Mouse (Mus musculus) limb, embryonic 15.5 days (tissue): Measurements from ENCODE around the gene Nfic. TPM values are rescaled to one million over a fixed set of nuclear protein-coding genes. Genes with fewer than 3 reads are reported as not detected.

Experiments used
- ATAC-seq: fragments of 200-750 bp; cut with Nextera tagmentation; 2 replicates; pipeline ENCODE4 v1.8.0; 2017; ENCODE audit warnings: low read depth, moderate TSS enrichment; ENCODE audit not compliant: insufficient number of reproducible peaks, low FRiP score, low TSS enrichment
- H3K27ac ChIP-seq: fragments of 300-500 bp; sonication (generic); 2 replicates; pipeline ENCODE4 v1.5.1; 2015; ENCODE audit warnings: moderate library complexity, mild to moderate bottlenecking, inconsistent platforms
- H3K27me3 ChIP-seq: fragments of 300-500 bp; sonication (generic); 2 replicates; pipeline ENCODE4 v1.6.1; 2015; ENCODE audit warnings: inconsistent platforms
- H3K36me3 ChIP-seq: fragments of 300-500 bp; sonication (generic); 2 replicates; pipeline ENCODE4 v1.6.1; 2015; ENCODE audit warnings: inconsistent platforms
- H3K4me1 ChIP-seq: fragments of 300-500 bp; sonication (generic); 2 replicates; pipeline ENCODE4 v1.6.1; 2015; ENCODE audit warnings: inconsistent platforms
- H3K4me2 ChIP-seq: fragments of 300-500 bp; sonication (generic); 2 replicates; pipeline ENCODE4 v1.6.1; 2015; ENCODE audit warnings: mild to moderate bottlenecking, inconsistent platforms
- H3K4me3 ChIP-seq: fragments of 300-500 bp; sonication (generic); 2 replicates; pipeline ENCODE4 v1.5.1; 2015; ENCODE audit warnings: mild to moderate bottlenecking, inconsistent platforms
- H3K9ac ChIP-seq: fragments of 300-500 bp; sonication (generic); 2 replicates; pipeline ENCODE4 v1.6.1; 2015; ENCODE audit warnings: inconsistent platforms
- H3K9me3 ChIP-seq: fragments of 300-500 bp; sonication (generic); 2 replicates; pipeline ENCODE4 v1.6.1; 2016; ENCODE audit warnings: inconsistent platforms
- WGBS: fragments of 180-500 bp; shearing (Covaris S2); methylation state at CpG from one replicate; pipeline ENCODE4 v1.1.7; 2015; 5-methylcytosine and 5-hydroxymethylcytosine counted together
- polyA plus RNA-seq: library from polyadenylated mRNA; unstranded; fragments of >200 nt; fragmentation: Nextera tagmentation; extraction: Ambion mirVana; gene quantifications from 2 replicates; pipeline ENCODE4 v1.2.1, GENCODE M21; 2015

Gene Nfic
- polyA plus RNA-seq, 1 experiment from 2014 or later, result 138 TPM

DNA sequence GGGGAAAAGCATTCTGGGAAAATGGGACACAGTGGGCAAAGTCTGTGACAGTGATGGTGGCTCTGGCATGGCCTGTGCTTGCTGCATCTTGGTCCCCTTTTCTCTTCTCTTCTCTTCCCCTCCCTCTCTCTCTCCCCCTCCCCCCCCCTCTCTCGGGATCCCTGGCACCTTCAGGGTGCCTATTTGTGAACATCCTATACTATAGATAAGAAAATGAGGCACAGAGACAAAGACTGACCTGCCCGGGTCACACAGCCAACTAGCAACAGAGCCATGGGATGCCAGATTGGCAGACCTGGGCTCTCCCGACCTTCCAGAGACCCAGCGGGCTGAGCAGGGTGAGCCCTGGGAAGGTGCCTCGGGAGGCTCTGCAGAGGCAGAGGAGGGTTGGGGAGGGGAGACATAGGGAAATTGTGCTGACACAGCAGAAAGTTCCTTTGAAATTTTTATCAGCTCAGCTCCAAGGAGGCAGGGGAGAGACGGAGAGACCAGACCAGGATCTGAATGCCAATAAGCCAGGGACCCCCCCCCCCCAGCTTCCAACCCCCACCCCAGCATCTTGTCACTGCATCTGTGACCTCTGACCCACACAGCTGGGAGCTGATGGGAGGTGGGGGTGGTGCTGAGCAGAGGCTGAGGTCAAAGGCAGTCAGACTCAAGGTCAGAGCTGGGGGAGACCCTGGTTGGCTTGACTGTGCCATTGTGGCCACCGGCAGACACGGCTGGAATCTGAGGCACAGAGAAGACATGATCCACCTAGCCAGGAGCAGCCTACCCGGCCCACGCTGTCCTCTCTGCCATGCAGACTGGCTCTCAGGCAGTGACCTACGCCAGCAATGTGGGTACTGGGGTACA, 37.0 kb downstream of the Nfic start:
- H3K36me3 ChIP-seq, result peaks cover 33% of the 10 kb centered on the region
- WGBS, result 57% methylated on average over 11 of the region's 11 CpGs
- no peak overlapping the region for H3K9ac ChIP-seq
- no peak overlapping the region for H3K4me3 ChIP-seq
- no peaks in the 10 kb centered on the region for H3K9me3 ChIP-seq
- no peaks in the 10 kb centered on the region for H3K27me3 ChIP-seq
- H3K4me2 ChIP-seq, result no peak overlapping the region
- H3K4me1 ChIP-seq, result peaks cover 94% of the 10 kb centered on the region
- H3K27ac ChIP-seq, result peak overlapping the region; percentile 93
- ATAC-seq, result no peak

GRCm38 (mm10) chr10:81417227-81418215, 37.9 kb downstream of the Nfic start:
- Histone ChIP-seq H3K9me3 (no peaks in the 10 kb centered on the region), H3K27me3 (no peaks in the 10 kb centered on the region), H3K4me3 (peak overlapping the region; percentile 26), H3K27ac (peak overlapping the region; percentile 93), H3K9ac (no peak overlapping the region), H3K36me3 (peaks cover 42% of the 10 kb centered on the region), H3K4me1 (peaks cover 99% of the 10 kb centered on the region), H3K4me2 (peak overlapping the region; percentile 44)
- 42% methylated on average over 12 of the region's 12 CpGs for WGBS
- ATAC-seq, result no peak; the same call in 1 of the 2 replicates

GRCm38 (mm10) chr10:81416581-81417226, 38.7 kb downstream of the Nfic start:
- Histone ChIP-seq H3K4me3 (peak overlapping the region; percentile 26), H3K36me3 (peaks cover 46% of the 10 kb centered on the region), H3K9ac (no peak overlapping the region), H3K4me1 (peaks cover 100% of the 10 kb centered on the region), H3K4me2 (peak overlapping the region; percentile 44), H3K27me3 (no peaks in the 10 kb centered on the region), H3K27ac (peak overlapping the region; percentile 93), H3K9me3 (no peaks in the 10 kb centered on the region)
- peak; percentile 79 for ATAC-seq
- WGBS, result 3% methylated on average over 26 of the region's 26 CpGs

DNA sequence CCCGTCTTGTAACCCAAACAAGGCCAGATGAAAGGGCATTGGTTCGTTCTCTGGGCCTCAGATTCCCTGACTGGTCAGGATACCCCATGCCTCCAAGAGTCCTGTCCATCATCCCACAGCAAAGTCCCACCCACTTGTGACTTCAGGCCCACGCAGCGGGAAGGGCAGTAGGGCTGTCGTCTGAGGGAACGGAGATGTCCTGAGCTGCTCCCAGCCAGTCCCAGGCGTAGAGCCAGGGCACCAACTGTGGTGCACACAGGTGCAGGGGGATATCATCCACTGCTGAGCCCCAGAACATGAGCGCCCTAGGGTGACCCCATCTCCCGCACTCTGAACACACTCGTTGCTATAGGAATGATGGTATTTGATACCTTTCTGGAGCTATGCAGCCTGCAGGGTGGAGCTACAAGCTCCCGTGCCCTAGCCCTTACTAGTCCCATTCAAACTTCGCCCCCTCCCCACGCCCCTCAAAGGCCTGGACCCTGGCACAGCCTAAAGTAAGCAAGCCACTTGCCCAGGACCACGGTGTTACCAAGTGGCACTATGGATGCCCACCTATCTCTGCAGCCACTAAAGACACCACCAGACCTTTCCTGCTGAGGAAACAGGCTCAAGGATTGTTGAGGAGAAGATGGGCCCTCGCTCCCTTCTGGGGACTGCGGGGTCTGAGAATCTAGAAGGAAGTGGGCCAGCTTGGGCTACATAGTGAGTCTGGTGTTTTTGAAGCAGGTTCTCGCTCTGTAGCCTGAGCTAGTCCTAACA, 39.7 kb downstream of the Nfic start:
- H3K4me2 ChIP-seq, result no peak overlapping the region
- no peak overlapping the region for H3K9ac ChIP-seq

GRCm38 (mm10) chr10:81415146-81415545, 40.3 kb downstream of the Nfic start:
- Histone ChIP-seq H3K27ac (peak overlapping the region; percentile 93), H3K4me2 (no peak overlapping the region), H3K9me3 (no peaks in the 10 kb centered on the region), H3K36me3 (peaks cover 43% of the 10 kb centered on the region), H3K27me3 (no peaks in the 10 kb centered on the region), H3K4me1 (peaks cover 100% of the 10 kb centered on the region), H3K4me3 (no peak overlapping the region), H3K9ac (no peak overlapping the region)
- 78% methylated on average over 5 of the region's 5 CpGs for WGBS
- ATAC-seq, result no peak

More for the DNA sequence above, 39.7 kb downstream of the Nfic start:
- WGBS, result 62% methylated on average over 17 of the region's 17 CpGs
- Histone ChIP-seq H3K36me3 (peaks cover 43% of the 10 kb centered on the region), H3K9me3 (no peaks in the 10 kb centered on the region), H3K4me1 (peaks cover 100% of the 10 kb centered on the region), H3K27ac (peak overlapping the region; percentile 93), H3K4me3 (no peak overlapping the region), H3K27me3 (no peaks in the 10 kb centered on the region)
- ATAC-seq, result no peak

DNA sequence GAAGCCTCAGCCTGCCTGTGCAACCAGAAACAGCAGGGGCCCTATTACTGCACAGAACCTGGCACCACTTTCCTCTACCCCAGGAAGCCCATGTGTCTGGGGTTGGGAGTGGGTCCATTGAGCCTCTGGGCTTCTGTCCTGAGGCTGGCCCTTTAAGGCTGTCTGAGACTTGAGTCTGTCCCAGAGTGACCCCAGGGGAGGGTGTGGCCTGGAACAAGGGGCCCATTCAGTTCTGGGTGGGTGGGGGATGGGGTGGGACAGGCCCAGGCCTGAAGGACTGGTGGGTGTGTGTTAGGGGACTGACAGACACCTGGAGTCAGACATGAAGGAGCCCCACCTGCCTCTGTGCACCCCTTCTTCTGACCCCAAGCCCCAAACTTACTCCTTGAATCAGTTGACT, 40.8 kb downstream of the Nfic start:
- Histone ChIP-seq H3K4me1 (peaks cover 100% of the 10 kb centered on the region), H3K27ac (peak overlapping the region; percentile 93), H3K27me3 (no peaks in the 10 kb centered on the region), H3K9me3 (no peaks in the 10 kb centered on the region), H3K4me2 (no peak overlapping the region), H3K9ac (no peak overlapping the region), H3K36me3 (peaks cover 38% of the 10 kb centered on the region), H3K4me3 (no peak overlapping the region)
- ATAC-seq, result no peak

DNA sequence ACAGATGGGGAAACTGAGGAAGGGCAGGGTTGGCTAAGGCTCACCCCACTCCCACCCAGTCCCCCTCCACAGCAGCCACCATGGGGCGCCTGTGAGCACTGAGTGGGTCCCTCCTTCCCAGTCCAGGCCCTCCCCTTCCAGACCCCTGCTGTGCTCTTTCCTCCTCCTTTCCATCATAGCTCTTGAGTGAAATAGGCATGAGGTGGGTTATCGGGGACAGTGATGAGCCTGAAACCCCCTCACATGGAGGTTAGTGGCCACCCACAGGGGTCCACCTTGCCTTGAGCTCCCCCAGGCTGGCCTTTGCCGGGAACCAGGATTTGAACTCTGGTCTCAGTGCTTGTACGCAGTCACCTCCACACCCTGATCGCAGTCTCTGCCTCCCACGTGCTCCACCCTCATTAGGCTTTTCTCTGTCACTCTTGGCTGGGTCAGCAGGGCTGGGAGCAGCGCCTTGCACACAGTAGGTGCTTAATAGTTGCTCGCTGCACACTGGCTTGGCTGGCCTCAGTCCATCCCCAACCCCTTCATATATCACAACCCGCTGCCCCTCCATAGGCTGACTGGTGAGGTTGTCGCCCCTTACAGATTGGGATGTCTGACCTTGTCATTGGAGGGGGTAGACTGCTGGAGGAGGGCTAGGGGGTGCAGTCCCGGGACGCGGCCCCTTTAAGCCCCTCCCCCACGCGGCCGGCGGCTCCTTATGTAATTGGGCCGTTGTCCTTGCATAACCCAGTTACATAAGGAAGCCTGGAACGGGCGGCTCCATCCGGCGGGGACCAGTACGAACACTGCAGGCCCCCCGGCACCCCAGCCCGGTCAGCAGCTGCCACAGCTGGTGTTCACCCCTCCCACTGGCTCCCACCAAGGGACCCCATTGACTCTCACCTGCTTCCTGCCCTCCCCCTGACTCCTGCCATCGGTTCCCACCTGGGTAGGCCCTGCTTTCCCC, 41.8 kb downstream of the Nfic start:
- no peak for ATAC-seq
- Histone ChIP-seq H3K36me3 (peaks cover 32% of the 10 kb centered on the region; the same call in 1 of the 2 replicates), H3K27me3 (no peaks in the 10 kb centered on the region), H3K27ac (peak overlapping the region; percentile 93), H3K4me2 (peak overlapping the region; percentile 32), H3K4me1 (peaks cover 100% of the 10 kb centered on the region), H3K4me3 (peak overlapping the region; percentile 9; the same call in 1 of the 2 replicates), H3K9me3 (no peaks in the 10 kb centered on the region), H3K9ac (no peak overlapping the region)
- 26% methylated on average over 26 of the region's 26 CpGs for WGBS

GRCm38 (mm10) chr10:81412586-81413309, 42.7 kb downstream of the Nfic start:
- Histone ChIP-seq H3K27ac (peak overlapping the region; percentile 93), H3K4me3 (no peak overlapping the region), H3K4me1 (peaks cover 100% of the 10 kb centered on the region), H3K9me3 (no peaks in the 10 kb centered on the region), H3K9ac (no peak overlapping the region), H3K36me3 (peaks cover 40% of the 10 kb centered on the region; the same call in 1 of the 2 replicates), H3K27me3 (no peaks in the 10 kb centered on the region; the same call in 1 of the 2 replicates), H3K4me2 (peak overlapping the region; percentile 23; the same call in 1 of the 2 replicates)
- no peak for ATAC-seq
- 71% methylated on average over 16 of the region's 16 CpGs for WGBS

DNA sequence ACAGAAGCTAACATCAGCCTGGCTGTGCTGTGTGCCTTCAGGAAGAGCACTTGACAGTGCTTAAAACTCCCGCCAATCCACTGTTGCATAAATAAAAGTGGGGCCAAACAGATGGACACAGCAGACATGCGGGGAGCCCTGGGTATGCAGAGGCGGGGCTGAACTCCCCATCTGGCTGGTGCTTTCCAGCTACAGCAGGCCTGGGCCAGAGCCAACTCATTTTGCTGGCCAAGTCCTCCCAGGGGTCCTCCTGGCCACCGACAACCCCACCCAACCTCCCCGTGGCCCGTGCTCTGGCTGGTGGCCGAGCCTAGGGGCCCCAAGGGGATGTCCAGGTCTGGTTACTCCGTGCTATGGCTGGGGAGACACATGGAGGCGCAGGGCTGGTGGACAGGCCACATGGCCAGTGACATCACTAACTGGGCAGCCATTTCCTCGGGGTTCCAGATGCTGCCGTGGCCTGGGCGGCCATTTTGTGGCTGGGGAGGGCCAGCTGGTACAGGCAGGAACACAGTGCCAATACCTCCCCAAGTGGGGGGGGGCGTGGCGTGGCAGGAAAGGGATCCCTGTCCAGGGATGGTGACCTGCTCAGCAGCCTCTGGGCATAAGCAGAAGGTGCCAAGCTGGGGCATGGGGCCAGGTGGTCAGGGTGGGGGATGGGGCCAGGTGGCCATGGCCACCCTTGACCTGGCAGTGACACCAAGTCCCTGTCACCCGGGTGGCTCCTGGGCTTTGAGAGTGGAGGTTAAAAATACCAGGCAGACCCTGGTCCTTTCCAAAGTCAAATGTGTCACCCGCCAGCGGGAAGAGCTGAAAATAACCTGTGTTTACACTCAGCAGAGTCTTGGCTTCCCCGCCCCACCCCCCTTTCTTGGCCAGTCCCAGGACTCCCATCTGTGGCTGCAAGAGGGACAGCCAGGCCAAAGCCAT, 43.7 kb downstream of the Nfic start:
- no peaks in the 10 kb centered on the region for H3K9me3 ChIP-seq
- H3K27ac ChIP-seq, result peak overlapping the region; percentile 93
- no peaks in the 10 kb centered on the region; the same call in 1 of the 2 replicates for H3K27me3 ChIP-seq
- WGBS, result 45% methylated on average over 18 of the region's 18 CpGs
- peaks cover 49% of the 10 kb centered on the region for H3K36me3 ChIP-seq
- 0 out of 2 replicates have a peak, but pooled peaks have one; percentile 4 for ATAC-seq
- 0 out of 2 replicates have a peak overlapping the region, but pooled peaks have one; percentile 29 for H3K9ac ChIP-seq
- no peak overlapping the region for H3K4me3 ChIP-seq
- H3K4me1 ChIP-seq, result peaks cover 100% of the 10 kb centered on the region
- peak overlapping the region; percentile 23; the same call in 1 of the 2 replicates for H3K4me2 ChIP-seq
